Mouse (Mus musculus) myocyte (in vitro differentiated cells): ENCODE measurements around the gene Spice1. TPM values are rescaled to one million over a fixed set of nuclear protein-coding genes. Genes with fewer than 3 reads are reported as not detected.
A peak's percentile ranks its signal among the peaks of the same experiment; 100 is the strongest.

Experiments
- H3K27me3 ChIP-seq: one replicate; pipeline ENCODE4 v1.6.1; 2011; ENCODE audit not compliant: control insufficient read depth, insufficient read depth, insufficient read length
- H3K36me3 ChIP-seq: one replicate; pipeline ENCODE4 v1.6.1; 2011; ENCODE audit not compliant: control insufficient read depth, insufficient read depth
- H3K4me2 ChIP-seq: one replicate; pipeline ENCODE4 v1.6.1; 2011; ENCODE audit warnings: low read depth, control low read depth
- H3K4me3 ChIP-seq: one replicate; pipeline ENCODE4 v1.5.1; 2011; ENCODE audit warnings: mild to moderate bottlenecking, control low read depth, moderate library complexity
- H3K79me2 ChIP-seq: one replicate; pipeline ENCODE4 v1.6.1; 2011; ENCODE audit not compliant: control insufficient read depth, insufficient read depth
- H3ac ChIP-seq: one replicate; pipeline ENCODE4 v1.6.1; 2011; ENCODE audit not compliant: control insufficient read depth, insufficient read length
- CEBPB ChIP-seq: IDR thresholded peaks from 2 replicates; pipeline ENCODE4 v1.6.1; 2011; ENCODE audit warnings: mild to moderate bottlenecking, moderate library complexity; ENCODE audit not compliant: poor library complexity, insufficient read depth, severe bottlenecking
- E2F4 ChIP-seq: IDR thresholded peaks from one replicate; pipeline ENCODE4 v1.6.1; 2011; ENCODE audit warnings: mild to moderate bottlenecking, control low read depth, moderate library complexity; ENCODE audit not compliant: insufficient read depth
- MAX ChIP-seq: IDR thresholded peaks from one replicate; pipeline ENCODE4 v1.6.1; 2011; ENCODE audit warnings: low read depth, mild to moderate bottlenecking, control low read depth
- MYOD1 ChIP-seq, 3 experiments: IDR thresholded peaks; one replicate each; pipeline ENCODE4 v1.6.1; 2011; ENCODE audit warnings: control low read depth in 2 of 3, low read depth in 2 of 3, mild to moderate bottlenecking in 2 of 3, moderate library complexity in 1 of 3; ENCODE audit not compliant: insufficient read length in 2 of 3, control insufficient read depth in 1 of 3
- MYOG ChIP-seq, 3 experiments: IDR thresholded peaks; one replicate each; pipeline ENCODE4 v1.6.1; 2011; ENCODE audit warnings: control low read depth in 2 of 3, low read depth in 2 of 3, mild to moderate bottlenecking in 2 of 3; ENCODE audit not compliant: insufficient read length in 2 of 3, control insufficient read depth in 1 of 3, insufficient read depth in 1 of 3
- POLR2A ChIP-seq: IDR thresholded peaks from one replicate; pipeline ENCODE4 v1.6.1; 2011; ENCODE audit warnings: low read depth, mild to moderate bottlenecking, control low read depth, moderate library complexity; ENCODE audit not compliant: insufficient read length
- POLR2AphosphoS2 ChIP-seq: IDR thresholded peaks from one replicate; pipeline ENCODE4 v1.6.1; 2011; ENCODE audit warnings: low read depth, control low read depth; ENCODE audit not compliant: insufficient read length
- REST ChIP-seq: IDR thresholded peaks from one replicate; pipeline ENCODE4 v1.6.1; 2011; ENCODE audit warnings: mild to moderate bottlenecking, control low read depth, moderate library complexity; ENCODE audit not compliant: insufficient read depth, insufficient read length
- SRF ChIP-seq: IDR thresholded peaks from one replicate; pipeline ENCODE4 v1.6.1; 2011; ENCODE audit warnings: low read depth; ENCODE audit not compliant: control insufficient read depth, insufficient read length
- TCF12 ChIP-seq: IDR thresholded peaks from one replicate; pipeline ENCODE4 v1.6.1; 2011; ENCODE audit warnings: mild to moderate bottlenecking, control low read depth; ENCODE audit not compliant: poor library complexity, insufficient read depth, severe bottlenecking
- TCF3 ChIP-seq: IDR thresholded peaks from one replicate; pipeline ENCODE4 v1.6.1; 2011; ENCODE audit warnings: low read depth, control low read depth; ENCODE audit not compliant: insufficient read length
- USF1 ChIP-seq: IDR thresholded peaks from one replicate; pipeline ENCODE4 v1.6.1; 2011; ENCODE audit warnings: low read depth, mild to moderate bottlenecking, control low read depth, moderate library complexity
- polyA plus RNA-seq: library from polyadenylated mRNA; unstranded; fragments of >200 nt; fragmentation: generic; extraction: Trizol; gene quantifications from one replicate; pipeline ENCODE4 v1.2.1, GENCODE M21; 2012; ENCODE audit warnings: missing spikeins

Gene Spice1
- polyA plus RNA-seq, 1 experiment: 4.1 TPM

GRCm38 (mm10) chr16:44349801-44350397 is 3.0 kb downstream of the Spice1 start:
- TF ChIP-seq TCF3: no peak
- TF ChIP-seq POLR2AphosphoS2: no peak
- no peak for TF ChIP-seq MAX
- TF ChIP-seq TCF12: no peak
- TF ChIP-seq E2F4: no peak
- H3K4me3 ChIP-seq: no peak overlapping the region
- no peaks in the 10 kb centered on the region for H3K36me3 ChIP-seq
- H3ac ChIP-seq: no peak overlapping the region
- H3K27me3 ChIP-seq: no peaks in the 10 kb centered on the region
- H3K79me2 ChIP-seq: peaks cover 7% of the 10 kb centered on the region
- H3K4me2 ChIP-seq: no peak overlapping the region

- TF ChIP-seq POLR2AphosphoS2 (no peak), SRF (no peak), USF1 (no peak), POLR2A (no peak), MYOD1 (IDR thresholded peaks at IDR 0.05; ENCODE audit: control insufficient read depth in 1 of 3, insufficient read length in 2 of 3, low read depth in 2 of 3) (no peak), MYOG (IDR thresholded peaks at IDR 0.05; ENCODE audit: control insufficient read depth in 1 of 3, insufficient read depth in 1 of 3, insufficient read length in 2 of 3, low read depth in 2 of 3) (no peak), MAX (no peak), TCF12 (no peak), E2F4 (no peak)
- Histone ChIP-seq H3K4me3 (no peak overlapping the region), H3ac (no peak overlapping the region)
These were observed 9.4 kb downstream of the Spice1 start for GRCm38 (mm10) chr16:44356291-44356690.

DNA sequence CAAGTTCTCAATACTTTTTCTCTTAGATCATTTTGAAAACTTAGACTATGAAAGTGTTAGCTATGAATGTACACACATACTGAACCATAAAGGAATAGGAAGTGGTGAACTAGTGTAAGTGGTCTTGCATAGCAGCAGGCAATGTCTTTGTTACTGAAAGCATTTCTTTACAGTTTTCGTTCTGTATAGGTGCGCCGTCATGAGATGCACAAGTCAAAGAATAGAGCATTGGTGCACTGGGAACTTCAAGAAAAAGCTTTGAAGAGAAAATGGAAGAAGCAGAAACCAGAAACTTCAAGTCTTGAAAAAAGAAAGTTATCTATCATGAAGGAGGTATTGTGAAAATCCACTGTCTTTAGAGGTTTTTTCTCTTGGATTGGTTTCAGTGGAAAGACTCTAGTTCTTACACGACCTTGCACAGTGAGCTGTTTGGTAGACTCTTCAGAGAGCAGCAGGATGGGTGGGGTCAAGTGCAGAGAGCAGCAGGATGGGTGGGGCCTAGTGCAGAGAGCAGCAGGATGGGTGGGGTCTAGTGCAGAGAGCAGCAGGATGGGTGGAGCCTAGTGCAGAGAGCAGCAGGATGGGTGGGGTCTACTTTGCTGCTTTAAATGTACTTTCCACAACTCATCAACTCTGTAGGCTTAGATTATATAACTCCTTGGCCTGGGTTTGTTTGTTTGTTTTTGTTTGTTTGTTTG is 10.8 kb downstream of the Spice1 start:
- Histone ChIP-seq H3K4me2 (no peak overlapping the region), H3K36me3 (peaks cover 6% of the 10 kb centered on the region), H3K4me3 (no peak overlapping the region), H3ac (no peak overlapping the region), H3K79me2 (no peaks in the 10 kb centered on the region), H3K27me3 (no peaks in the 10 kb centered on the region)
- TF ChIP-seq TCF3 (no peak), MYOG (IDR thresholded peaks at IDR 0.05; ENCODE audit: control insufficient read depth in 1 of 3, insufficient read depth in 1 of 3, insufficient read length in 2 of 3, low read depth in 2 of 3) (no peak), MAX (no peak), POLR2A (no peak), USF1 (no peak), TCF12 (no peak), E2F4 (no peak), CEBPB (no peak), SRF (no peak), POLR2AphosphoS2 (no peak), MYOD1 (IDR thresholded peaks at IDR 0.05; ENCODE audit: control insufficient read depth in 1 of 3, insufficient read length in 2 of 3, low read depth in 2 of 3) (no peak), REST (no peak)

More at GRCm38 (mm10) chr16:44356291-44356690, 9.4 kb downstream of the Spice1 start:
- Histone ChIP-seq H3K36me3 (no peaks in the 10 kb centered on the region), H3K27me3 (no peaks in the 10 kb centered on the region), H3K4me2 (peak overlapping the region; percentile 15), H3K79me2 (no peaks in the 10 kb centered on the region)

DNA sequence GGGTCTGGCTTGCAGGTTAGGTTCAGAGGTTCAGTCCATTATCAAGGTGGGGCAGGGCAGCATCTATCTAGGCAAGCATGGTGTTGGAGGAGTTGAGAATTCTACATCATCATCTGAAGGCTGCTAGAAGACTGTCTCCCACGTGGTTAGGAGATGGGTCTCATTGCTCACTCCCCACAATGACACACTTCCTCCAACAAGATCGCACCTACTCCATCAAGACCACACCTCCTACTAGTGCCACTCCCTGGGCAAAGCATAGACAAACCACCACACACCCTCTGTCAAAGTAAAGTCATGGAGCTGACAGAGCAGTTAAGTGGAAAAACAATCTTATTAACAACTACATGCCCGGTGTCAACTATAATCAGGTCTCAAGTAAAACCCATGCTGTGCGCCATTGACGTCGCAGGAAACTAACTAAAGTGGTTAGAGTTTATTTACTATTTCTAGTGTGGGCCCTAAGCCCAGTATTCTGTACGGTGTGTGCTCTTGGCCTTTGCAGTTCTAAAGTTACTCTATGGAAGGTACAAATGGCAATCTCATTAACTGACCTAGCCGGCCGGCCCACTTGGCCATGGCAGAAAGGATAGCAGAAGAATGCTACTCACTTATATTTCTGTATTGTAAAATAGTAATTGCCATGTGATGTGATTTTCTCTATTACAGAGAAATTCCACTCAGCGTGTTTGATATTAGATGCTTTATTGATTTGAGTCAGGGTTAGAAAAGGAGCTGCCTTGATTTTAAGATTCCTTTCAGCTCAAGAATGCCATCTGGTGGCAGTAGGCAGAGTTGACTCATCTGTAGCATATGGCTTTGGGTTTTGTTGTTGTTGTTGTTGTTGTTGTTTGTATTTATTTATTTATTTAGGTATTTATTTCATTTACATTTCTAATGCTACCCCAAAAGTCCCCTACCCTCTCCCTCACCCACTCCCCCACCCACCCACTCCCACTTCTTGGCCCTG is 15.3 kb downstream of the Spice1 start:
- H3K27me3 ChIP-seq: no peaks in the 10 kb centered on the region
- H3ac ChIP-seq: no peak overlapping the region
- peaks cover 6% of the 10 kb centered on the region for H3K36me3 ChIP-seq
- no peak overlapping the region for H3K4me2 ChIP-seq
- H3K4me3 ChIP-seq: no peak overlapping the region
- TF ChIP-seq POLR2A (no peak), MYOG (IDR thresholded peaks at IDR 0.05; ENCODE audit: control insufficient read depth in 1 of 3, insufficient read depth in 1 of 3, insufficient read length in 2 of 3, low read depth in 2 of 3) (no peak), POLR2AphosphoS2 (no peak), REST (no peak), TCF12 (no peak), E2F4 (no peak), MYOD1 (IDR thresholded peaks at IDR 0.05; ENCODE audit: control insufficient read depth in 1 of 3, insufficient read length in 2 of 3, low read depth in 2 of 3) (no peak), USF1 (no peak), CEBPB (no peak), SRF (no peak), TCF3 (no peak), MAX (no peak)
- H3K79me2 ChIP-seq: no peaks in the 10 kb centered on the region
